Mouse (Mus musculus): Measurements from ENCODE around the gene Ccdc78. TPM values are rescaled to one million over a fixed set of nuclear protein-coding genes. Genes with fewer than 3 reads are reported as not detected.

The Ccdc78 gene
- total RNA-seq, 2 experiments from 2014 or later, result 0.23 to 0.33 TPM

- peak in 1 of 2 experiments; percentile 51 for DNase-seq (ENCODE audit: low spot score in 2 of 2)
These were observed 23.4 kb downstream of the Ccdc78 start for GRCm38 (mm10) chr17:25809606-25810340.

GRCm38 (mm10) chr17:25810890-25811289, 24.5 kb downstream of the Ccdc78 start:
- DNase-seq (ENCODE audit: low spot score in 2 of 2), result no peak

- peak; percentile 81 to 85 for DNase-seq (ENCODE audit: low spot score in 2 of 2)
These were observed 27.1 kb downstream of the Ccdc78 start for GRCm38 (mm10) chr17:25813471-25813870.

DNA sequence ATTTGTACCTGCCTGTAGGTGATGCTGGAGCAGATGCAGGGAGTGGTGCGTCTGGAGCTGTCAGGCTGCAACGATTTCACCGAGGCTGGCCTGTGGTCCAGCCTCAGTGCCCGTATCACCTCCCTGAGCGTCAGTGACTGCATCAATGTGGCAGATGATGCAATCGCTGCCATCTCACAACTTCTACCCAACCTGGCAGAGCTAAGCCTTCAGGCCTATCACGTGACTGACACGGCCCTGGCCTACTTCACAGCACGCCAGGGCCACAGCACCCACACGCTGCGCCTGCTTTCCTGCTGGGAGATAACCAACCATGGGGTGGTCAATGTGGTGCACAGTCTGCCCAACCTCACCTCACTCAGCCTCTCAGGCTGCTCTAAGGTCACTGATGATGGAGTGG, 31.3 kb downstream of the Ccdc78 start:
- DNase-seq (ENCODE audit: low spot score in 2 of 2), result no peak

- DNase-seq (ENCODE audit: low spot score in 2 of 2), result no peak
These were observed 32.7 kb downstream of the Ccdc78 start for GRCm38 (mm10) chr17:25818851-25819780.

- peak; percentile 83 to 87 for DNase-seq (ENCODE audit: low spot score in 2 of 2)
These were observed 37.1 kb downstream of the Ccdc78 start, which contains the start of gene Wdr24 for GRCm38 (mm10) chr17:25823452-25823851. Gene Wdr24, plus strand, starts transcription at chr17:25823627.

DNA sequence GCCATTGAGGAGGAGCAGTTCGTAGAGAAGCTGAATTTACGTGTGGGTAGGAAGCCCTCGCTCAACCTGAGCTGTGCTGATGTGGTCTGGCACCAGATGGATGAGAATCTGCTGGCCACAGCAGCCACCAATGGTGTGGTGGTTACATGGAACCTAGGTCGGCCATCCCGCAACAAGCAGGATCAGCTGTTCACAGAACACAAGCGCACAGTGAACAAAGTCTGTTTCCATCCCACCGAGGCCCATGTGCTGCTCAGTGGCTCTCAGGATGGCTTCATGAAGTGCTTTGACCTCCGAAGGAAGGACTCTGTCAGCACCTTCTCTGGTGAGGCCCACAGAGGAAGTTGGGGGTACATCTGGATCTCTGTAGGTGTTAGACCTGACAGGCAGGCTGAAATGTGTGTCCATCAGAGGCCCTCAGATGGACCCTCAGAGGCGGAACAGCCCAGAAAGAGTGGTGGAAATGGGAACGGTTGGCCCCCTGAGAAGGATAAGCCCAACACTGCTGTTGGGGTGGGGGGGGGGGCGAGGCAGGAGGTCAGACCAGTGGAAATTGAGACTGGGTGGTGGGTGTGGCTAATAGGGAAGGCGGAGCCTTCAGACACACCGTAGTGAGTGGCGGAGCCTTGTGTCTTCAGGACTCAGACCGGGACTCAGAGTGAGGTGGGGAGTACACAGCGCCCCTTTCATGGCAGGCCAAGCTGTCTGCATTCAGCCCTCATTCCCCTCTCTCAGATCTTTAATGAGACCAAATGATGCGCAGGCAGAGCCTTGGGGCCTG, 38.2 kb downstream of the Ccdc78 start:
- no peak for DNase-seq (ENCODE audit: low spot score in 2 of 2)

DNA sequence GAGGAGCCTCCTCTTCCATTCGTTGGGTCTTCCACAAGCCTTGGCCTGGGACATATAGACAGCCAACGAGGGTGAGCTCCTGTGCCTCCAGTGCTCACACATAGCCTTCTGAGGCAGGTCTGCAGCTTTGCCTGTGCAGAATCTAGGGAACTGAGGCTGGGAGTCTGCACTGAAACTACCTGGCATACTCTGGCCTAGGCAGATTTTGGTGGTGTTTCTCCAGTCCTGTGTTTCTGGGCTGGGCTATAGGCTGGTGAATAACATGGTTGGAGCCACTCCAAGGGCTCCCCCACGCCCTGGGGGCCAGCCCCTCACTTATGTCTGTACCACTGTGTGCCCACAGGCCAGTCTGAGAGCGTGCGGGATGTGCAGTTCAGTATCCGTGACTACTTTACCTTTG, 38.9 kb downstream of the Ccdc78 start:
- no peak for DNase-seq (ENCODE audit: low spot score in 2 of 2)

DNA sequence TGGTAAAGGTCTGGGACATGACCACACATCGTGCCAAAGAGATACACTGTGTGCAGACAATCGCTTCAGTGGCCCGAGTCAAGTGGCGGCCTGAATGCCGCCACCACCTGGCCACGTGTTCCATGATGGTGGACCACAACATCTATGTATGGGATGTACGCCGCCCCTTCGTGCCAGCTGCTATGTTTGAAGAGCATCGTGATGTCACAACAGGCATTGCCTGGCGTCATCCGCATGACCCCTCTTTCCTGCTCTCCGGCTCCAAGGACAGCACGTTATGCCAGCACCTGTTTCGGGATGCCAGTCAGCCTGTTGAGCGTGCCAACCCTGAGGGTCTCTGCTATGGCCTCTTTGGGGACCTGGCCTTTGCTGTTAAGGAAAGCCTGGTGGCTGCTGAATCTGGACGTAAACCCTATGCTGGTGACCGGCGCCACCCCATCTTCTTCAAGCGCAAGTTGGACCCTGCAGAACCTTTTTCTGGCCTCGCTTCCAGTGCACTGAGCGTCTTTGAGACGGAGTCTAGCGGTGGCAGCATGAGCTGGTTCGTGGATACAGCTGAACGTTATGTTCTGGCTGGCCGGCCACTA, 39.7 kb downstream of the Ccdc78 start:
- no peak for DNase-seq (ENCODE audit: low spot score in 2 of 2)

DNA sequence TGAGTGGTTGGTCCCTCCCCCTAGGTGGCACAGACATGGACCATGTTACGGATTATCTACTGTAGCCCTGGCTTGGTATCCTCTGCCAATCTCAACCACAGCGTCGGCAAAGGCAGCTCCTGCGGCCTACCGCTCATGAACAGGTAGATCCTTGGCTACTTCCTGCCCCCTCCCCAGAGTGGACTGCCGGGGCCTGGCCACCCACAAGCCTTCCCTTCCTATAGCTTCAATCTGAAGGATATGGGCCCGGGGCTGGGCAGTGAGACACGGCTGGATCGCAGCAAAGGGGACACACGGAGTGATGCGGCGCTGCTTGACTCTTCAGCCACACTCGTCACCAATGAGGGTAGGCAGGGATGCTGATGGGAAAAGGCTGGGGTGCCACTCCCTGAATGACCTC, 40.6 kb downstream of the Ccdc78 start:
- DNase-seq (ENCODE audit: low spot score in 2 of 2), result no peak

- DNase-seq (ENCODE audit: low spot score in 2 of 2), result no peak
These were observed 41.3 kb downstream of the Ccdc78 start for GRCm38 (mm10) chr17:25827546-25828222.

DNA sequence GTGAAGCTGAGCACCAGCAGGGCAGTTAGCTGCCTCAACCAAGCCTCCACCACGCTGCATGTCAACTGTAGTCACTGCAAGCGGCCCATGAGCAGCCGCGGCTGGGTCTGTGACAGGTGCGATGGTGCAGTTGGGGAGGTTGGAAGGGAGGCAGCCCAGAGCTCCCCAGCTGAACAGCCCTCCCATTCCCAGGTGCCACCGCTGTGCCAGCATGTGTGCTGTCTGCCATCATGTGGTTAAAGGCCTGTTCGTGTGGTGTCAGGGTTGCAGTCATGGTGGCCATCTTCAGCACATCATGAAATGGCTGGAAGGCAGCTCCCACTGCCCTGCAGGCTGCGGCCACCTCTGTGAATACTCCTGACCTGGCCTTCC, 41.8 kb downstream of the Ccdc78 start:
- no peak for DNase-seq (ENCODE audit: low spot score in 2 of 2)

DNA sequence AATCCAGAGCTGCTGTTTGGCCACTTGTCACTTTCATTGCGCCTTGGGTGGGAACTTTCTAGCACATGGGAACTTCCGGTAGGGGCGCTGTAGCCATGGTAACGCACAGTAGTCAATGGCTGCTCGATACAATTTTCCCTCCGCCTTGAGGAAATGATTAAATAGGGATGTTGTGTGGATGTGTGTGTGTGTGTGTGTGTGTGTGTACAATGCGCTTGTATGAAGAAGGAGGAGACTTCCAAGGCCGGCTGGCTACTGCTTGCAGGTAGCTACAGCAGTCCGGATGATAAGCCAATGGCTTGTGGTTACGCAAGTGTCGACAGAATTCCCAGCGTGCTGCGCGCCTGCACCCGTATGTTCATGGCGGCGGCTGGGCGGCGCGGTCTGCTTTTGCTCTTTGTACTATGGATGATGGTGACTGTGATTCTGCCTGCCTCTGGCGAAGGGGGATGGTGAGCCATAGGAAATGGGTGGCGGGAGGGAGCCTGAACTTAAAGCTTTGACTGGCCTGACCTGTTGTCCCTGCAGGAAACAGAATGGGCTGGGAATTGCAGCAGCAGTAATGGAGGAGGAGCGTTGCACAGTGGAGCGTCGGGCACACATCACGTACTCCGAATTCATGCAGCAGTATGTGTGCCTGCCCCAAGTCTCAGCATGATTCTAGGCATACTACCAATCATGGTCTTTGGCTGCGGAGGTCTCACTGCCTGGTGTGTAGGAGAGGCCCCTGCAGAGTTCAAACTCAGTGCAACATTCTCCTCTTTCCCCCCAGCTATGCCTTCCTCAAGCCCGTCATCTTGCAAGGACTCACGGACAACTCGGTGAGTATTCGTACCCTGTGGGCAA, 42.6 kb downstream of the Ccdc78 start, which contains the start of gene Jmjd8:
Gene Jmjd8, plus strand, starts transcription at position 156 of the 846 bp plus-strand sequence.
- peak; percentile 75 to 83 for DNase-seq (ENCODE audit: low spot score in 2 of 2)

- DNase-seq (ENCODE audit: low spot score in 2 of 2), result no peak
These were observed 43.2 kb downstream of the Ccdc78 start for GRCm38 (mm10) chr17:25829558-25830017.

DNA sequence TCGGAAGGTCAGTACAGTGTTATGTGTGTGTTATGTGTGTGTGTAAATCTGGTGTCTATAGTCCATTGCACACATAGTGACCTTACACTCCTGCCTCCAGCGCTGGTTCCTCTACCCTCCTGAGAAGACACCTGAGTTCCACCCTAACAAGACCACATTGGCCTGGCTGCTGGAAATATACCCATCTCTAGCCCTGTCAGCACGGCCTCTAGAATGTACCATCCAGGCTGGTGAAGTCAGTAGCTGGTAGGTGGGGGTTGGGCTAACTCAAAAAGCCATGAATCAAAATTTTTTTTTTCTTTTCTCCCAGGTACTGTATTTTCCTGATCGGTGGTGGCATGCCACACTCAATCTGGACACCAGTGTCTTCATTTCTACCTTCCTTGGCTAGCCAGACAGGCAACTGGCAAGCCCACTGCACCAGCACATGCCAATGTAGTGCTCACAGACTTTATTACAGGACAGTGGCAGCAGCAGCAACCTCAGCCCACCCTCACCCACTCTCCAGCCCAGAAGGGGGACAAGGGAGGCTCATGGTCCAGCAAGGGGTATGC, 43.9 kb downstream of the Ccdc78 start:
- no peak for DNase-seq (ENCODE audit: low spot score in 2 of 2)

DNA sequence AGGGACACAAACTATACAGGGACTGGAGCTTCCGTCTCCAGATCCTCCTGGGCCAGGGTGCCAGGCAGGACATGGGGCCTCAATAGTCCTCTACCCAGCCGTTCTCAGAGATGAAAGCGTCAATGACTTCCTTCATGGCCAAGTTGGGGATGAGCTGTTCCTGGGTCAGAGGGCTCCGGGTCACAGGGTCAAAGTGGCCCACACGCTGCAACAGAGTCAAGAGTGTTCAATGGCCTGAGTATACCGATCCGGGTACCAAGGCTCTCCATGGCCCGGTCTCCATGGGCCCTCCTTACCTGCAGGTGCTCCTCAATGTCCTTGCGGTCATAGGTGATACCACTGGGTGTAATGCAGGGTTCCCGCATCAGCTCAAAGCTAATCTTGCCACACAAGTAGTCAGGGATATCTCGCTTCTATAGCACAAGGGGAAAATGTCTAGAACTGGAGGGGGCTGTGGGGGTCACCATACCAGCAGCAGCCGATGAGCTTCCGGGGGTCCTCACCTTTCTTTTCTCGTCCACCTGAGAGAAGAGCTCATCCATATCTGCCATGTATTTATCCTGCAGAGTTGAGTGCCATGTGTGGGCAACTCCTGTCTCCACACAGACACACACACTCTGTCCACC, 44.5 kb downstream of the Ccdc78 start:
- DNase-seq (ENCODE audit: low spot score in 2 of 2), result no peak

DNA sequence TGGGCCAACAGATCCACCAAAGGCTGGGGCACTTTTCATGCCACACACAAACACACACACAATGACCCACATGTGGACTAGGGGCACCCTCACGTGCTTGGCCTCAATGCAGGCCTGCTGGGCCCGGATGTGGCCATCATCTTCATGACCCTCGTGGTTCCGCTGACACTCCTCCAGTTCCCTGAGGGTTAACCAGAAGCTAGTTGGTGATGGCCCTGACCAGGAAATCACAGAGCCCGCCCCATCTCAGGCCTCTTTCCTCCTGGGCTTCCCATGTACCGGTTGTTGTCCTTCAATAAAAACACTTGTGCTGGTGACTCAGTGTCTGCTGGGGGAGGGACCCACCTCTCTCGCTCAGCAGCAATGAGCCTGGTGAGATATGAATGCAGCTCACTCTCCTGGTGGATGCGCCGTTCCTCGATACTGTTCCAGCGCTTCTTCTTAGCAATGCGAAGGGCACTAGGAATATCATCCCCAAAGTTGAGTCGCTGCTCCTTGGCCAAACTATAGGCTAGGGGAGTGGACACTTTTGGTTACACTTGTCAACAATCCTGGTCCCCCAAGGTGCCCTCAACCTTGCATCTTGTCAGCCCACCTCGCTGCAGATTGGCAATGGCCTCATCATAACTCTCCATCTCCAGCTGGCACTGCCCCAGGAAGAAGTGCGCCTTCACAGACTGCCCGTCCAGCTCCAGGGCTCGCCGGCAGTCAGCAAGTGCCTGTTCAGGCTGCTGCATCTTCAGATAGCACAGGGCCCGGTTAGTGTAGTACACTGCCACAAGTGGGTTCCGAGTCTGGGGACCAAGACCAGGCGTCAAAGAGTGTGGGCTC, 45.3 kb downstream of the Ccdc78 start:
- DNase-seq (ENCODE audit: low spot score in 2 of 2), result peak in 1 of 2 experiments; percentile 48
